Mouse (Mus musculus): Measurements from ENCODE around the gene 1700030K09Rik. TPM values are rescaled to one million over a fixed set of nuclear protein-coding genes. Genes with fewer than 3 reads are reported as not detected.

Gene 1700030K09Rik
- polyA plus RNA-seq, 1 experiment from 2014 or later: 17.1 TPM

- H3K4me1 ChIP-seq (replicated peaks): peaks cover 24% of the 10 kb centered on the region
- peak; percentile 97 for ATAC-seq (ENCODE audit: insufficient number of reproducible peaks, insufficient read depth, low FRiP score, low TSS enrichment, low read depth)
- H3K4me3 ChIP-seq (replicated peaks): peak overlapping the region; percentile 96
- peak overlapping the region; percentile 84 for H3K9ac ChIP-seq (replicated peaks)
- H3K4me2 ChIP-seq: peak overlapping the region; percentile 79
- peak overlapping the region; percentile 57; the same call in 1 of the 2 replicates for H3K27ac ChIP-seq
- no peaks in the 10 kb centered on the region for H3K27me3 ChIP-seq
- H3K36me3 ChIP-seq: peaks cover 56% of the 10 kb centered on the region
- 0% methylated on average over 56 of the region's 56 CpGs for WGBS
- no peaks in the 10 kb centered on the region for H3K9me3 ChIP-seq
Observed at GRCm38 (mm10) chr8:72492622-72493081, 49.0 kb downstream of the 1700030K09Rik start.

GRCm38 (mm10) chr8:72493381-72493780, 49.7 kb downstream of the 1700030K09Rik start:
- peak overlapping the region; percentile 79 for H3K4me2 ChIP-seq
- H3K36me3 ChIP-seq: peaks cover 52% of the 10 kb centered on the region
- H3K9me3 ChIP-seq: no peaks in the 10 kb centered on the region
- peak overlapping the region; percentile 57; the same call in 1 of the 2 replicates for H3K27ac ChIP-seq
- 12% methylated on average over 8 of the region's 8 CpGs for WGBS
- no peak for ATAC-seq (ENCODE audit: insufficient number of reproducible peaks, insufficient read depth, low FRiP score, low TSS enrichment, low read depth)
- H3K27me3 ChIP-seq: no peaks in the 10 kb centered on the region
- peak overlapping the region; percentile 96 for H3K4me3 ChIP-seq (replicated peaks)
- peak overlapping the region; percentile 68 for H3K9ac ChIP-seq (replicated peaks)
- peaks cover 24% of the 10 kb centered on the region for H3K4me1 ChIP-seq (replicated peaks)

- H3K9ac ChIP-seq (replicated peaks): no peak overlapping the region
- no peak for ATAC-seq (ENCODE audit: insufficient number of reproducible peaks, insufficient read depth, low FRiP score, low TSS enrichment, low read depth)
- no peak overlapping the region for H3K4me3 ChIP-seq (replicated peaks)
- H3K4me1 ChIP-seq (replicated peaks): peaks cover 23% of the 10 kb centered on the region
- no peak overlapping the region for H3K27ac ChIP-seq
- H3K9me3 ChIP-seq: no peaks in the 10 kb centered on the region
- H3K4me2 ChIP-seq: no peak overlapping the region
- WGBS: 89% methylated on average over 23 of the region's 23 CpGs
- H3K27me3 ChIP-seq: no peaks in the 10 kb centered on the region
- peaks cover 49% of the 10 kb centered on the region for H3K36me3 ChIP-seq
Observed at GRCm38 (mm10) chr8:72495411-72496111, 51.9 kb downstream of the 1700030K09Rik start.

GRCm38 (mm10) chr8:72496217-72496616, 52.5 kb downstream of the 1700030K09Rik start:
- Histone ChIP-seq H3K4me3 (replicated peaks) (no peak overlapping the region), H3K27ac (no peak overlapping the region), H3K27me3 (no peaks in the 10 kb centered on the region), H3K36me3 (peaks cover 49% of the 10 kb centered on the region), H3K9ac (replicated peaks) (no peak overlapping the region), H3K9me3 (no peaks in the 10 kb centered on the region), H3K4me2 (no peak overlapping the region), H3K4me1 (replicated peaks) (peaks cover 16% of the 10 kb centered on the region)
- ATAC-seq (ENCODE audit: insufficient number of reproducible peaks, insufficient read depth, low FRiP score, low TSS enrichment, low read depth): no peak
- 88% methylated on average over 19 of the region's 19 CpGs for WGBS

GRCm38 (mm10) chr8:72497911-72498310, 54.2 kb downstream of the 1700030K09Rik start:
- 79% methylated on average over 1 of the region's 1 CpGs for WGBS
- Histone ChIP-seq H3K4me2 (no peak overlapping the region), H3K27ac (no peak overlapping the region), H3K9ac (replicated peaks) (no peak overlapping the region), H3K27me3 (no peaks in the 10 kb centered on the region), H3K4me1 (replicated peaks) (peaks cover 11% of the 10 kb centered on the region), H3K36me3 (peaks cover 55% of the 10 kb centered on the region), H3K9me3 (no peaks in the 10 kb centered on the region), H3K4me3 (replicated peaks) (no peak overlapping the region)
- ATAC-seq (ENCODE audit: insufficient number of reproducible peaks, insufficient read depth, low FRiP score, low TSS enrichment, low read depth): no peak

GRCm38 (mm10) chr8:72498527-72498926, 54.8 kb downstream of the 1700030K09Rik start:
- 91% methylated on average over 4 of the region's 4 CpGs for WGBS
- Histone ChIP-seq H3K4me3 (replicated peaks) (no peak overlapping the region), H3K9ac (replicated peaks) (no peak overlapping the region), H3K4me2 (no peak overlapping the region), H3K4me1 (replicated peaks) (peaks cover 8% of the 10 kb centered on the region), H3K27me3 (no peaks in the 10 kb centered on the region), H3K27ac (no peak overlapping the region), H3K9me3 (no peaks in the 10 kb centered on the region), H3K36me3 (peaks cover 59% of the 10 kb centered on the region)
- ATAC-seq (ENCODE audit: insufficient number of reproducible peaks, insufficient read depth, low FRiP score, low TSS enrichment, low read depth): no peak

- 79% methylated on average over 2 of the region's 2 CpGs for WGBS
- ATAC-seq (ENCODE audit: insufficient number of reproducible peaks, insufficient read depth, low FRiP score, low TSS enrichment, low read depth): no peak
- Histone ChIP-seq H3K27ac (no peak overlapping the region), H3K36me3 (peaks cover 62% of the 10 kb centered on the region), H3K9ac (replicated peaks) (no peak overlapping the region), H3K4me1 (replicated peaks) (peaks cover 8% of the 10 kb centered on the region; the same call in 1 of the 2 replicates), H3K27me3 (no peaks in the 10 kb centered on the region), H3K4me3 (replicated peaks) (no peak overlapping the region), H3K4me2 (no peak overlapping the region), H3K9me3 (no peaks in the 10 kb centered on the region)
Observed at GRCm38 (mm10) chr8:72499521-72500284, 56.0 kb downstream of the 1700030K09Rik start.

GRCm38 (mm10) chr8:72500521-72500931, 56.8 kb downstream of the 1700030K09Rik start:
- 97% methylated on average over 1 of the region's 1 CpGs for WGBS
- peaks cover 53% of the 10 kb centered on the region for H3K36me3 ChIP-seq
- no peak for ATAC-seq (ENCODE audit: insufficient number of reproducible peaks, insufficient read depth, low FRiP score, low TSS enrichment, low read depth)
- H3K4me3 ChIP-seq (replicated peaks): no peak overlapping the region
- H3K27ac ChIP-seq: no peak overlapping the region
- H3K4me2 ChIP-seq: no peak overlapping the region
- H3K9me3 ChIP-seq: no peaks in the 10 kb centered on the region
- no peaks in the 10 kb centered on the region for H3K27me3 ChIP-seq
- H3K4me1 ChIP-seq (replicated peaks): peaks cover 8% of the 10 kb centered on the region; the same call in 1 of the 2 replicates
- H3K9ac ChIP-seq (replicated peaks): no peak overlapping the region

- Histone ChIP-seq H3K27me3 (no peaks in the 10 kb centered on the region), H3K4me2 (no peak overlapping the region), H3K9me3 (no peaks in the 10 kb centered on the region), H3K4me3 (replicated peaks) (no peak overlapping the region), H3K4me1 (replicated peaks) (peaks cover 8% of the 10 kb centered on the region; the same call in 1 of the 2 replicates), H3K27ac (no peak overlapping the region), H3K36me3 (peaks cover 24% of the 10 kb centered on the region; the same call in 1 of the 2 replicates), H3K9ac (replicated peaks) (no peak overlapping the region)
- no peak for ATAC-seq (ENCODE audit: insufficient number of reproducible peaks, insufficient read depth, low FRiP score, low TSS enrichment, low read depth)
Observed at GRCm38 (mm10) chr8:72504137-72504536, 60.5 kb downstream of the 1700030K09Rik start.

- Histone ChIP-seq H3K4me3 (replicated peaks) (no peak overlapping the region), H3K9ac (replicated peaks) (no peak overlapping the region), H3K36me3 (peaks cover 20% of the 10 kb centered on the region; the same call in 1 of the 2 replicates), H3K27ac (no peak overlapping the region), H3K4me2 (no peak overlapping the region), H3K9me3 (no peaks in the 10 kb centered on the region), H3K27me3 (no peaks in the 10 kb centered on the region), H3K4me1 (replicated peaks) (peaks cover 8% of the 10 kb centered on the region; the same call in 1 of the 2 replicates)
- ATAC-seq (ENCODE audit: insufficient number of reproducible peaks, insufficient read depth, low FRiP score, low TSS enrichment, low read depth): no peak
Observed at GRCm38 (mm10) chr8:72504637-72505314, 61.1 kb downstream of the 1700030K09Rik start.

- WGBS: 74% methylated on average over 1 of the region's 1 CpGs
- no peak overlapping the region for H3K4me3 ChIP-seq (replicated peaks)
Observed at GRCm38 (mm10) chr8:72507505-72507904, 63.8 kb downstream of the 1700030K09Rik start.

More at GRCm38 (mm10) chr8:72507505-72507904, 63.8 kb downstream of the 1700030K09Rik start:
- H3K4me2 ChIP-seq: no peak overlapping the region
- H3K9ac ChIP-seq (replicated peaks): no peak overlapping the region
- ATAC-seq (ENCODE audit: insufficient number of reproducible peaks, insufficient read depth, low FRiP score, low TSS enrichment, low read depth): no peak
- H3K4me1 ChIP-seq (replicated peaks): peaks cover 11% of the 10 kb centered on the region; the same call in 1 of the 2 replicates
- H3K36me3 ChIP-seq: peaks cover 16% of the 10 kb centered on the region; the same call in 1 of the 2 replicates
- H3K9me3 ChIP-seq: no peaks in the 10 kb centered on the region
- no peaks in the 10 kb centered on the region for H3K27me3 ChIP-seq
- no peak overlapping the region for H3K27ac ChIP-seq

Data from limb, embryonic 12.5 days (tissue).